Mouse (Mus musculus): ENCODE data around the gene Prmt6.
A peak's percentile ranks its signal among the peaks of the same experiment; 100 is the strongest.

Gene Prmt6

GRCm38 (mm10) chr3:110250839-110251700, at the start of gene Prmt6:
Prmt6 (minus strand) TSS chr3:110250998.
- DNase-seq (ENCODE audit: low read depth), result peak; percentile 69

DNA sequence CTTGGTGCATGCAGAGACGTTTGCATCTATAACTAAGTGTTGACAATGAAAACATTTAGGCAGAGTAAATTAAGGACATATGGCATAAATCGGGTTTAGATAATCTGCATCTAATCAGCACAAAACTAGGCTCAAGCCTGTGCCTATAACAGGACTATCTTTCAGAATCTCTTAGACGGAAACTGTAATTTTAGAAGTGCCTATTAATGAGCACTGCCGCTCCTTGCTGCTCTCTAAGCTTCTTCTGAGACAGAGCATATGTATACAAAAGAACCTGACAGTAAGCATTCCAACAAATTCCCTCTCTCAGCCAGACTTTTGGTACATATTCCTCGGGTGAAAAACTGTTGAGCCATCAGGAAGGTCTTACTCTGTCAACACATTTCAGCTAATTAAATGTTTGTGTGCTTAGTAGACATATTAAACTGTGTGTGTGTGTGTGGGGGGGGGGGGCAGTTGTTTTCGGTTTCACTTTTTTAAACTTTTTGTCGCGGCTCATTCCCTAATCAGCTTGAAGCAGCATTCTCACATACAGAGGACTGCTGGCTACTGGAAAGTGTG, 39.8 kb upstream of the Prmt6 start:
- no peak for DNase-seq (ENCODE audit: low read depth)

DNA sequence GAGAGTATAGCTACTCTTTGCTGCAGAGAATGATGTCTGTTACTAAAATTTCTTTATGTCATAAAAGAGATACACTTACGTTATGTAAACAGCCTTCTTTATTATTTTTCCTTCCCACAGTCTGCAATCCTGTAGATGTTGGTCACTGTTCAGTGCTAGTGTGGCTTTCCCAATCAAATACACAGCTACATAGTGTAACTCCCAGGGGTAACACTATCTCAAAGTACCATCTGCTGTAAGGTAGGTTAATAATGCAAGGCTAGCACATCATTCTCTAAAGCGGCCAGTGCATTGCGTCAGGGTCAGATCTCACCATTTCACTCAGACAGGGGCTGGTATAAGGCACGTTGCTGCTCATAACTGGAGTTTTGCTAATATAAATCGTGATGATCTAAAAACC, 31.9 kb upstream of the Prmt6 start:
- DNase-seq (ENCODE audit: low read depth), result no peak

DNA sequence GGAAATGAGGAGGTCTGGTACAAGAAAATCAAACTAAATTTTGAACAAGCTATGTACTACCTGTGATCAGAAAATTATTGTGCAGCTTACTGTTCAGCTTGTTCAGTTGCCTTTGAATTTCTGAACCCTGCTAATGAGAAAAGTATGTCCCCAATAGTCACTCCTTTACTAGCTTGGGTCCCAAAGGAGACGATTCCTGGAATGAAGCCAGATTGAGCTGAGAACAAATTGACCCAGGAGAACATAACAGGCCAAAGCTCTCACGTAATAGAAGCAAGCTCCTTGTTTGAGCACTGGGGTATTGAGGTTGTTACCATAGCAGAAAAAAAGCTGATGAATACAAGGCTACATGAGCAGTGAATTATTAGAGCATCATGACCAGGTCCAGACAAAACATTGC, 17.0 kb upstream of the Prmt6 start:
- no peak for DNase-seq (ENCODE audit: low read depth)

GRCm38 (mm10) chr3:110253105-110253504, 2.3 kb upstream of the Prmt6 start:
- no peak for DNase-seq (ENCODE audit: low read depth)

- DNase-seq (ENCODE audit: low read depth), result no peak
Observed at GRCm38 (mm10) chr3:110249891-110250838, 633 bp downstream of the Prmt6 start.

DNA sequence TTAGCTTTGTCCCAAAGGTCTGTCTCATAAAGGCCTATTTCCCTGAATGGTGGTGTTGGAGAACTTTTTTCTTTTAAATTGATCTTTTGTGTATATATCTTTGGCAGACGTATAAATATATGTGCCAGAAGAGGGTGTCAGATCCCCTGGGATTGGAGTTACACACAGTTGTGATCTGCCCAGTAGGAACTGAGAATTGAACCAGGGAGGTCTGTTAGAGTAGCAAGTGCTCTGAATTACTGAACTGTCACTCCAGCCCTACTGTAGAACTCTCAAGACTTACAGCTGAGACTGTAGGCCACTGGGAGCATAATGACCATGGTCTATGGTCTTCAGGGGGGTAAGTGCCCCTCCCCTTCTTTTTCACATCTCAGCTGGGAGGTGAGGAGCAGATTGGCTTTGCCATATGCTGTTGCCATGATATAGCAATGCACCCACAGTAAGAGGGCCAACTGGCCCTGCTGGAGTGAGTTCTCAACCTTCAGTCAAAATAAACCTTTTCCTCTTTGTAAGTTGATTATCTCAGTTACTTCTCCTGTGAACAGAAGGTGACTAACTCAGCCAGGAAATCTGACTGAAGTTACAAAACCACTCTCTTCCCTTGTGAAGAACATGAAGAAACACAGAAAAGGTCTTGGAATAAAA, 13.9 kb downstream of the Prmt6 start:
- no peak for DNase-seq (ENCODE audit: low read depth)
